Mouse (Mus musculus) embryonic facial prominence, embryonic 13.5 days (tissue): ENCODE measurements around the gene Ptprt. TPM values are rescaled to one million over a fixed set of nuclear protein-coding genes. Genes with fewer than 3 reads are reported as not detected.

Experiments
- ATAC-seq: fragments of 200-750 bp; cut with Nextera tagmentation; 2 replicates; pipeline ENCODE4 v1.8.0; 2017; ENCODE audit warnings: low read depth; ENCODE audit not compliant: insufficient number of reproducible peaks, insufficient read depth, low FRiP score, low TSS enrichment
- H3K27ac ChIP-seq: fragments of 300-500 bp; sonication (generic); 2 replicates; pipeline ENCODE4 v1.5.1; 2015; ENCODE audit warnings: moderate library complexity, mild to moderate bottlenecking, inconsistent platforms
- H3K27me3 ChIP-seq: fragments of 300-500 bp; sonication (generic); 2 replicates; pipeline ENCODE4 v1.6.1; 2015; ENCODE audit warnings: mild to moderate bottlenecking, inconsistent platforms
- H3K36me3 ChIP-seq: fragments of 300-500 bp; sonication (generic); 2 replicates; pipeline ENCODE4 v1.6.1; 2015; ENCODE audit warnings: mild to moderate bottlenecking, inconsistent platforms
- H3K4me1 ChIP-seq: fragments of 300-500 bp; sonication (generic); 2 replicates; pipeline ENCODE4 v1.6.1; 2015; ENCODE audit warnings: inconsistent platforms
- H3K4me2 ChIP-seq: fragments of 300-500 bp; sonication (generic); 2 replicates; pipeline ENCODE4 v1.6.1; 2015; ENCODE audit warnings: moderate library complexity, mild to moderate bottlenecking, inconsistent platforms
- H3K4me3 ChIP-seq: fragments of 300-500 bp; sonication (generic); 2 replicates; pipeline ENCODE4 v1.5.1; 2015; ENCODE audit warnings: mild to moderate bottlenecking, inconsistent platforms
- H3K9ac ChIP-seq: fragments of 300-500 bp; sonication (generic); 2 replicates; pipeline ENCODE4 v1.6.1; 2015; ENCODE audit warnings: mild to moderate bottlenecking, inconsistent platforms
- H3K9me3 ChIP-seq: fragments of 300-500 bp; sonication (generic); 2 replicates; pipeline ENCODE4 v1.6.1; 2016; ENCODE audit warnings: inconsistent platforms
- WGBS: fragments of 180-500 bp; shearing (Covaris S2); methylation state at CpG from one replicate; pipeline ENCODE4 v1.1.7; 2015; ENCODE audit warnings: mixed read lengths; 5-methylcytosine and 5-hydroxymethylcytosine counted together
- polyA plus RNA-seq: library from polyadenylated mRNA; unstranded; fragments of >200 nt; fragmentation: Nextera tagmentation; extraction: Ambion mirVana; gene quantifications from 2 replicates; pipeline ENCODE4 v1.2.1, GENCODE M21; 2015

Ptprt gene
- polyA plus RNA-seq, 1 experiment from 2014 or later = 0.93 TPM

DNA sequence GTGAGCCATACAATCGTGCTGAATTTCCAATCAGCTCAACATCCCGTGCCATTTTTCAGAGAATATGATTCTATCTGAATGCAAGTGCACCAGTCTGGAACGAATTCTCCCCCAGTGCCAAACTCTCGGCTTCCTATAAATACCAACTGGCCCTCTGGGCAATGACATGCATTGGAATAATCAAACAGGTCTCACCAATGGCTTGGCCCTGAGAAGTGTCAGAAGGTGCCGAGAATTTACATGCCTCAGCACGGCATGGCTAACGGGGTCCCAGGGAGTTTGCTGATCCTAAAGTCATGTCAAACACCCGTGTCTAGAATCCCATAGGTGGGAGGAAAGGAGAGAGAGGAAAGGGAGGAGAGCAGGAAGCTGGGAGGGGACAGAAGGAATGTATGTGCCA, 251.7 kb downstream of the Ptprt start:
- no peak overlapping the region for H3K4me2 ChIP-seq
- no peaks in the 10 kb centered on the region for H3K9me3 ChIP-seq
- whole genome bisulfite sequencing = 74% methylated on average over 8 of the region's 8 CpGs
- H3K36me3 ChIP-seq = no peaks in the 10 kb centered on the region
- no peaks in the 10 kb centered on the region for H3K4me1 ChIP-seq
- H3K9ac ChIP-seq = no peak overlapping the region
- no peak for ATAC-seq
- no peak overlapping the region for H3K4me3 ChIP-seq
- H3K27me3 ChIP-seq = no peaks in the 10 kb centered on the region
- H3K27ac ChIP-seq = no peak overlapping the region

DNA sequence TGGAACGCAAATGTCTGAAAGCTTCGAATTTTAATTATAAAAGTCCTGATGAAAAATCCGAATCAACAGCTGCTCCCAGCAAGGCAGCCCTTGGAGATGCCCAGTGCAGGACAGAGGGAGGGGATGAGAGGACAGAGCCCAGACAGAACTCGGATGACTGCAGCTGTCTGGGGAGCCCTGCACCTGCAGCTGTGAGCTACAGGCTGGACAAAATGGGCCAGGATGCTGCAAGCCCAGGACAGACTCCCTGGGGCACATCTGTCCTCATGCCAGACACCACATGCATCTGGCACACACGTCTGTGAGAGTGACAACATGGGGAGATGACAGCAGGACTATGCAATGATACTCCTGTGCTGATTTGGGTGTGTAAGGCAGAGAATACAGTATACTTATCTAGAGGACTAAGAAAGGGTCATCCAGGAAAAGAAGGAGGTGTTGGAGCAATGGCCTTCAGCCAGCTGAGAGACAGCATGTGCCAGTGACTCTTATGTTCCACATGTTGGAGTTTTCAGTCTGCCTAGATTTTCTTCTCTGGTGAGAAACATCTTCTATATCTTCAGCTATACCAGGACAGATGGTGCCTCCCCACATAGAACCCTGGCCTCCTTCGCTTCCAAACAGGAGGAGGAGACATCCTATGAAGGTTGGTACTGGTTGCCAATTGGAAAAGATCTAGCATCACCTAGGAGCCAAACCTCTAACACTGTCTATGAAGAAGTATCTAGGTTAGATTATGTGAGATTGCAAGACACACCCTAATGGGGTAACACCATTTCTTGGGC, 259.4 kb downstream of the Ptprt start:
- no peaks in the 10 kb centered on the region for H3K27me3 ChIP-seq
- H3K9ac ChIP-seq = no peak overlapping the region
- no peaks in the 10 kb centered on the region for H3K36me3 ChIP-seq
- no peak overlapping the region for H3K4me2 ChIP-seq
- WGBS = 67% methylated on average over 6 of the region's 6 CpGs
- ATAC-seq = no peak
- no peak overlapping the region for H3K4me3 ChIP-seq
- no peaks in the 10 kb centered on the region for H3K9me3 ChIP-seq
- 0 out of 2 replicates have a peak, but pooled peaks cover 3% of the 10 kb centered on the region for H3K4me1 ChIP-seq
- no peak overlapping the region for H3K27ac ChIP-seq

DNA sequence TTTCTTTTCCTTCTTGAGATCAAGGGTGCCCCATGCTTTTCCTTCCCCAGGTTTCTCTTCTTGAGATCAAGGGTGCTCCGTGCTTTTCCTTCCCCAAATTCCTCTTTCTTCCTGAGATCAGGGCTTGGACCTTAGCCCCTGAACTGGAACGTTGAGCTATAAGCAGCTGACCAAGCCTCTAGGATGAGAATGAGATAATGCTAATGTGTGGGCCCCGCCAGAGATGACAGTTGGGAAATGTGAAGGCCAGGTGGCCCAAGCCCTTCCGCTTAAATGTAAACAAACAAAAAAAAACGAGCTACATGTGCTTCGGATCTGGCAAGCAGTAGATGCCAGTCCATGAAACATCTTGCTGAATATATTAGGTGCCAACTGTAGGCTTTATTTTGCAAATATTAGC, 266.3 kb downstream of the Ptprt start:
- 78% methylated on average over 6 of the region's 6 CpGs for WGBS
- H3K27ac ChIP-seq = no peak overlapping the region
- no peak overlapping the region for H3K9ac ChIP-seq
- H3K36me3 ChIP-seq = no peaks in the 10 kb centered on the region
- no peaks in the 10 kb centered on the region for H3K9me3 ChIP-seq
- H3K4me3 ChIP-seq = no peak overlapping the region
- no peaks in the 10 kb centered on the region for H3K27me3 ChIP-seq
- 0 out of 2 replicates have a peak, but pooled peaks cover 3% of the 10 kb centered on the region for H3K4me1 ChIP-seq
- no peak overlapping the region for H3K4me2 ChIP-seq
- ATAC-seq = no peak

DNA sequence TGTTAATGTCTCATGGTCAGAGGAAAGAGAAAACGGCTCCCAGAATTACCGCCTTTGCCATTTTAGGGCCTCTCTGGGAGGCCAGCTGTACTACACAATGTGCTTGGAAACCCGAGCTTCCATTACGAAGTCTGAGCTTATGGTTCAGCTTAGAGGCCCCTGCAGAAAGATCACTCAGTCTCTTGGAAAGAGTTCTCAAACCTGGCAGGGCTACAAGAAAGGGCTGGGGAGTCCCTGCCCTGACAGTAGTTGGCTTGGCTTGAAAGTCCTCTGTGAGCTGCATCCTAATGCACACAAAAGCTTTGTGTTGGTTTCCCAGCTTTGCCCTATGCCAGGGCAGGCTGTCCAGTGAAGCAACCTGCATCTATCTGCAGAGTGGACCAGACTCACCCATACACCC, 269.1 kb downstream of the Ptprt start:
- Histone ChIP-seq H3K27ac (no peak overlapping the region), H3K4me2 (no peak overlapping the region), H3K36me3 (no peaks in the 10 kb centered on the region), H3K27me3 (no peaks in the 10 kb centered on the region), H3K9ac (no peak overlapping the region), H3K9me3 (no peaks in the 10 kb centered on the region), H3K4me1 (no peaks in the 10 kb centered on the region), H3K4me3 (no peak overlapping the region)
- ATAC-seq = no peak
- WGBS = 46% methylated on average over 4 of the region's 4 CpGs

DNA sequence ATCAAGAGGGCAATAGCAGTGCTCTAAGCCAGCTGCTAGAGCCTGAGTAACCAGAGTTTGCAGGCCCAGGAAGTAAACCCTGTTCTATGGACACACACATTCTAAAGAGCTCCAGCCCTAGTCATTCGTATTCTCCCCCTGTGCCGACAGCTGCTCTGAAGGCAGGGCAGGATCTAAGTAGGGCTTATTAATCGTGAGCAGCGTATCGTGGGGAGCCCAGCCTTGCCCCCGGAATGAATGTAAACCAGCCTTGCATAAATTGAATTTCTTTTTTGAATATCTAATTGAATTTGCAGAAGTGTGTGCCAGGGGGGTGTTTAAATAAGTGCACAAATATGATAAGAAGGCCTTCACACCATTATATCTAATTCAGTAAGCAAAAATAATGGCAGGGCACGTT, 283.6 kb downstream of the Ptprt start:
- no peaks in the 10 kb centered on the region for H3K9me3 ChIP-seq
- no peak for ATAC-seq
- WGBS = 70% methylated on average over 7 of the region's 7 CpGs
- H3K4me3 ChIP-seq = no peak overlapping the region
- H3K9ac ChIP-seq = no peak overlapping the region
- no peaks in the 10 kb centered on the region for H3K4me1 ChIP-seq
- no peaks in the 10 kb centered on the region for H3K36me3 ChIP-seq
- H3K27ac ChIP-seq = no peak overlapping the region
- H3K27me3 ChIP-seq = no peaks in the 10 kb centered on the region
- H3K4me2 ChIP-seq = no peak overlapping the region

DNA sequence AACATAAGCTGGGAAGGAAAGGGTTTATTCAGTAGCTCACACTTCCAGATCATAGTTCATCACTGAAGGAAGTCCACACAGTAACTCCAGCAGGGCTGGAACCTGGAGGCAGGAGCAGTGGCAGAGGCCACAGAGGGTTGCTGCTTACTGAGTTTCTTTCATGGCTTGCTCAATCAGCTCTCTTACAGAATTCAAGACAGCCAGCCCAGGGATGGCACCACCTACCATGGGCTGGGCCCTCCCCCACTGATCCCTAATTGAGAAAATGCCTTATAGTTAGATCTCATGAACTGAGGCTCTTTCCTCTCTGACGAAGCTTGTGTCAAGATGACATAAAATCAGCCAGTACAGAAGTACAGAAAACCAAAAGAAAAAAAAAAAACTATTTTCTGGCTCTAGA, 311.9 kb downstream of the Ptprt start:
- no peak for ATAC-seq
- no peaks in the 10 kb centered on the region for H3K36me3 ChIP-seq
- 0 out of 2 replicates have a peak, but pooled peaks cover 4% of the 10 kb centered on the region for H3K4me1 ChIP-seq
- 18% methylated on average over 1 of the region's 1 CpGs for WGBS
- no peaks in the 10 kb centered on the region for H3K9me3 ChIP-seq
- H3K4me3 ChIP-seq = no peak overlapping the region
- no peak overlapping the region for H3K9ac ChIP-seq
- H3K4me2 ChIP-seq = no peak overlapping the region
- H3K27me3 ChIP-seq = no peaks in the 10 kb centered on the region
- no peak overlapping the region for H3K27ac ChIP-seq

DNA sequence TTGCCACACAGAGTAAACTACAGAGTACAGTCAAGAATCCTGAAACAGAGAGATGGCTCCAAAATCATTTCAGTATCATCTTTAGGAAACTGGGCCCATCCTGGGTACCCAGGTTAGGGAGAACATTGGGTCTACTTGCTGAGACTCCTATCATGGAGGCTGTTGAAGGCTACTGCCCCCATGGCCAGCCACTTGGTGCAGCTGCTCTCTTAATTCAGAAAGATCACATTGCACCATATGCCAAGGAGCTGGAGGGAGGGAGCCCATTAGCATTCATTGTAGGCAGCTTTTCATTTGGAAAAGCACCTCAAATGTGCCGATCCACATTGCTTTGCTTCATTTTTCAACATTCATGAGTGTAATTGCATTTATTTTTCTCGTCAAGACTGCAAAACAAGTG, 319.1 kb downstream of the Ptprt start:
- Histone ChIP-seq H3K27ac (no peak overlapping the region), H3K9me3 (no peaks in the 10 kb centered on the region), H3K9ac (no peak overlapping the region), H3K4me1 (0 out of 2 replicates have a peak, but pooled peaks cover 7% of the 10 kb centered on the region), H3K4me3 (no peak overlapping the region), H3K36me3 (no peaks in the 10 kb centered on the region), H3K4me2 (no peak overlapping the region), H3K27me3 (no peaks in the 10 kb centered on the region)
- 57% methylated on average over 2 of the region's 2 CpGs for WGBS
- ATAC-seq = no peak

DNA sequence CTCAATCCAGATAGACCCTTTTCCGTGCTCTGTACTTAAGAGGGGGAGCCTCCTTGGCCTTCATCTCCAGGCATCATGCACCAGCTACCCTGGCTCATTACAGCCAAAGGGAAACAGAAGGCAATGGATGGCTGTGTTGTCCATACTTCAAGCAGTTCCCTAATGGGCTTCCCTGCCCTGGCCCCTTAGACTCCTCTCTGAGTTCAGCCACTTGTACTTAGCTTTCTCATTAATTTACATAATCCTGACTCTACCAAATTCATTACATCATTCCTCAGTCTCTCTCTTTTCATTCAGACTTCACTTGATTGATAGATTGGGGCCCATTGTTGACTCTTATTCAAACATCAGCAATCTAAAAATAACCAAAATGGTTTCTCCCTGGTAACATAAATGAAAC, 320.7 kb downstream of the Ptprt start:
- WGBS = 80% methylated on average over 1 of the region's 1 CpGs

DNA sequence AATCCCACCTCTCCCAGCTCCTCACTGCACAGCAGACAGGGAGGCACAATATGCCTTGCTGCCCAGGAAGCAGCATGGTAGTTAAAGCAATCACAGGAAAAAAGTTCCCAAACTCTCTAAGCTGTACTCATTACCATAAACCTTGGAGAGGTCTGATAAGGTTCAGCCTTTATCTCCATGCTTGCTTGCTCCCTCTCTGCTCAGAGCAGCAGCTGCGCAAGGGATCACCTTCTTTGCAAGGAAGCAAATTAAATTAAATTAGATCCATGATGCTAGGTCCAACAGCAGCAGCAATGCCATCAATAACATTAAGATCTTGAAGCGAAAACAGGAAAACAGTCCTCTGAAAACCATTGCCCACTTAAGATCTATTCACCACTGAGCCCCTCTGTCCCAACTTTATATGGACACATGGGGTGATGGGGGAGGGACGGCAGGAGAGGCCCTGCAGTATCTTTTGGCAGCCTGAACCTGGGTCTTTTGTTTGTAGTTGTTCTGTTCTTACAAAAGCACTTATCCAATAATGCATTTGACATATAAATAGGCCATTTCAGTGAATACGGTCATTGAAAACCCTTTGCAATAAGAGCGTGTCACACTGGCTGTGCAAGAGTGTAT, 328.8 kb downstream of the Ptprt start:
- H3K27me3 ChIP-seq = no peaks in the 10 kb centered on the region
- H3K4me3 ChIP-seq = no peak overlapping the region
- no peak overlapping the region for H3K9ac ChIP-seq
- no peaks in the 10 kb centered on the region for H3K9me3 ChIP-seq
- ATAC-seq = no peak
- H3K27ac ChIP-seq = no peak overlapping the region
- no peaks in the 10 kb centered on the region for H3K36me3 ChIP-seq
- WGBS = 79% methylated on average over 5 of the region's 5 CpGs
- H3K4me2 ChIP-seq = no peak overlapping the region
- H3K4me1 ChIP-seq = no peaks in the 10 kb centered on the region

More for the DNA sequence above, 320.7 kb downstream of the Ptprt start:
- Histone ChIP-seq H3K27me3 (no peaks in the 10 kb centered on the region), H3K27ac (no peak overlapping the region), H3K9me3 (no peaks in the 10 kb centered on the region), H3K36me3 (no peaks in the 10 kb centered on the region), H3K9ac (no peak overlapping the region), H3K4me3 (no peak overlapping the region), H3K4me1 (0 out of 2 replicates have a peak, but pooled peaks cover 7% of the 10 kb centered on the region), H3K4me2 (no peak overlapping the region)
- no peak for ATAC-seq

DNA sequence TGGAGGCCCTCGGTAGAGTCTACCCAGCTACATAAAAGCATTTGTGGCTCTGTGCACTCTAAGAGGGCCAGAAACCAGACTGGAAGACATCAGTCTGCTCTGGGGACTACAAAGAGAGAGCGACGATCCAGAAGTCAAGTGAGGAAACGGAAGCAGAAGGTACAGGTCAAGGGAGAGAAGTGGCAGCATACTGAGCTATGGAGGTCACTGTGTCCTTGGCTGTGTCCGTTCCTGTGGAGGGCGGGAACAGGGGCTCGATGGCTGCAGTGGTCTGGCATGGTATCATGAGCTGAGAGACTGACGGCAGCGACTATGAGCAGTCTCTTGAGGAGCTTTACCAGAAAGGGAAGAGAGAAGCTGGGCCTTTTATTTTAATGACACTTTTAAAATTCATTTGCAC, 331.5 kb downstream of the Ptprt start:
- ATAC-seq = no peak
- H3K9ac ChIP-seq = no peak overlapping the region
- H3K4me2 ChIP-seq = no peak overlapping the region
- no peaks in the 10 kb centered on the region for H3K36me3 ChIP-seq
- H3K27ac ChIP-seq = no peak overlapping the region
- no peaks in the 10 kb centered on the region for H3K4me1 ChIP-seq
- H3K27me3 ChIP-seq = no peaks in the 10 kb centered on the region
- H3K9me3 ChIP-seq = no peaks in the 10 kb centered on the region
- H3K4me3 ChIP-seq = no peak overlapping the region
- 93% methylated on average over 9 of the region's 9 CpGs for WGBS

DNA sequence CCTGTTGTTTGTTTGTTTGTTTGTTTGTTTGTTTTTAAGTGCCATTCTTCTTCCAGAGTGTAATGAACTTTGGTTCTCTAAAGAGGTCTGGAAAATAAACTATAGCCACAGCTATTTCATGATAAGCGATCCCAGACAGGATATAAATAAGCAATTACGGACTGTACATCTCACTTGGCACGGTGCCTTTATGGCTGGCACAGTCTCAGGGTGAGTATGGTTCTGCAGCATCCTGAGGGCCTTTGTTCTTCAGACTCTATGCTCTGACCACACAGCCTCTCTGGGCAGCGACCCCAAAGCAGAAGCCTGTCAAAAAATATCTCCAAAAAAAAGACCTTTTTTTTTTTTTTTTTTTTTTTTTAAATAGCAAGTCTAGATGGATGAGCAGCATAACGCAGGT, 338.5 kb downstream of the Ptprt start:
- Histone ChIP-seq H3K27ac (no peak overlapping the region), H3K4me1 (no peaks in the 10 kb centered on the region), H3K4me2 (no peak overlapping the region), H3K9ac (no peak overlapping the region), H3K27me3 (no peaks in the 10 kb centered on the region), H3K9me3 (no peaks in the 10 kb centered on the region), H3K4me3 (no peak overlapping the region), H3K36me3 (no peaks in the 10 kb centered on the region)
- 80% methylated on average over 5 of the region's 5 CpGs for WGBS
- no peak for ATAC-seq

DNA sequence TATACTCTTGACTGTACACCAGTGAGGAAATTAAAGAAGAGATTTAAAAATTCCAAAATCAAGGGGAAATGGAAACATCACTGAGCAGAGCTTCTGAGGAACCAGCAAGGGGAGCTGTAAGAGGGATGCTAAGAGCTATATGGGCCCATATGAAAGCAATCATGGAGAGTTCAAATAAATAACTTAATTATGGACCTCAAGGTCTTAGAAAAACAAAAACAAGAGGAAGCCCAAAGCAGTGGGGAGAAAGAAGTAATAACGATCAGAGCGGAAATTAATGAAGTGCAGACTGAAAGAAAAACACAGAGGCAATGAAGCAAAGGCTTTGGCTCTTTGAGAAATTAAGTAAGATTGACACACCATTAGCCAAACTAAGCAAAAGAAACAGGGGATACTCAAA, 353.0 kb downstream of the Ptprt start:
- Histone ChIP-seq H3K9ac (no peak overlapping the region), H3K27me3 (no peaks in the 10 kb centered on the region), H3K4me3 (no peak overlapping the region), H3K9me3 (no peaks in the 10 kb centered on the region), H3K4me1 (no peaks in the 10 kb centered on the region), H3K4me2 (no peak overlapping the region), H3K27ac (no peak overlapping the region), H3K36me3 (no peaks in the 10 kb centered on the region)
- WGBS = 17% methylated on average over 2 of the region's 2 CpGs
- ATAC-seq = no peak
